Mouse (Mus musculus): Measurements from ENCODE around the gene Dhrs9. TPM values are rescaled to one million over a fixed set of nuclear protein-coding genes. Genes with fewer than 3 reads are reported as not detected.

Gene Dhrs9
- polyA plus RNA-seq, 1 experiment, result 0.20 TPM

- TF ChIP-seq CTCF (IDR thresholded peaks at IDR 0.05; ENCODE audit: extremely low read depth, insufficient read depth, insufficient read length, insufficient replicate concordance) (no peak), POLR2A (IDR thresholded peaks at IDR 0.05; ENCODE audit: low read depth, low read length) (no peak)
- no peaks in the 10 kb centered on the region for H3K27me3 ChIP-seq (ENCODE audit: control insufficient read depth, insufficient read depth, low read length)
- no peak overlapping the region for H3K27ac ChIP-seq (ENCODE audit: insufficient read depth, low read length)
- 42% methylated on average over 3 of the region's 3 CpGs for WGBS
- no peak overlapping the region for H3K4me3 ChIP-seq (ENCODE audit: extremely low read depth, insufficient read depth, insufficient read length)
- no peaks in the 10 kb centered on the region for H3K36me3 ChIP-seq (ENCODE audit: control insufficient read depth, insufficient read depth, low read length)
- DNase-seq (ENCODE audit: low read depth in 1 of 2, low spot score in 2 of 2), result no peak
- no peaks in the 10 kb centered on the region for H3K4me1 ChIP-seq (ENCODE audit: control insufficient read depth, insufficient read depth, insufficient read length)
Observed at GRCm38 (mm10) chr2:69441656-69442055, 61.4 kb downstream of the Dhrs9 start.

- Histone ChIP-seq H3K27ac (ENCODE audit: insufficient read depth, low read length) (no peak overlapping the region), H3K4me3 (ENCODE audit: extremely low read depth, insufficient read depth, insufficient read length) (no peak overlapping the region), H3K27me3 (ENCODE audit: control insufficient read depth, insufficient read depth, low read length) (no peaks in the 10 kb centered on the region), H3K36me3 (ENCODE audit: control insufficient read depth, insufficient read depth, low read length) (no peaks in the 10 kb centered on the region), H3K4me1 (ENCODE audit: control insufficient read depth, insufficient read depth, insufficient read length) (no peaks in the 10 kb centered on the region)
- no peak for DNase-seq (ENCODE audit: low read depth in 1 of 2, low spot score in 2 of 2)
- 85% methylated on average over 4 of the region's 4 CpGs for WGBS
- no peak for TF ChIP-seq POLR2A (IDR thresholded peaks at IDR 0.05; ENCODE audit: low read depth, low read length)
- no peak for TF ChIP-seq CTCF (IDR thresholded peaks at IDR 0.05; ENCODE audit: extremely low read depth, insufficient read depth, insufficient read length, insufficient replicate concordance)
Observed at GRCm38 (mm10) chr2:69445896-69446472, 65.7 kb downstream of the Dhrs9 start.

- WGBS, result 80% methylated on average over 4 of the region's 4 CpGs
- Histone ChIP-seq H3K4me3 (ENCODE audit: extremely low read depth, insufficient read depth, insufficient read length) (no peak overlapping the region), H3K27ac (ENCODE audit: insufficient read depth, low read length) (no peak overlapping the region), H3K4me1 (ENCODE audit: control insufficient read depth, insufficient read depth, insufficient read length) (no peaks in the 10 kb centered on the region), H3K36me3 (ENCODE audit: control insufficient read depth, insufficient read depth, low read length) (no peaks in the 10 kb centered on the region), H3K27me3 (ENCODE audit: control insufficient read depth, insufficient read depth, low read length) (no peaks in the 10 kb centered on the region)
- no peak for TF ChIP-seq CTCF (IDR thresholded peaks at IDR 0.05; ENCODE audit: extremely low read depth, insufficient read depth, insufficient read length, insufficient replicate concordance)
- no peak for TF ChIP-seq POLR2A (IDR thresholded peaks at IDR 0.05; ENCODE audit: low read depth, low read length)
- DNase-seq (ENCODE audit: low read depth in 1 of 2, low spot score in 2 of 2), result no peak
Observed at GRCm38 (mm10) chr2:69448581-69448980, 68.3 kb downstream of the Dhrs9 start.

GRCm38 (mm10) chr2:69451128-69451527, 70.9 kb downstream of the Dhrs9 start:
- 79% methylated on average over 5 of the region's 5 CpGs for WGBS
- Histone ChIP-seq H3K27me3 (ENCODE audit: control insufficient read depth, insufficient read depth, low read length) (no peaks in the 10 kb centered on the region), H3K27ac (ENCODE audit: insufficient read depth, low read length) (no peak overlapping the region), H3K4me1 (ENCODE audit: control insufficient read depth, insufficient read depth, insufficient read length) (no peaks in the 10 kb centered on the region), H3K36me3 (ENCODE audit: control insufficient read depth, insufficient read depth, low read length) (no peaks in the 10 kb centered on the region), H3K4me3 (ENCODE audit: extremely low read depth, insufficient read depth, insufficient read length) (no peak overlapping the region)
- DNase-seq (ENCODE audit: low read depth in 1 of 2, low spot score in 2 of 2), result no peak
- TF ChIP-seq CTCF (IDR thresholded peaks at IDR 0.05; ENCODE audit: extremely low read depth, insufficient read depth, insufficient read length, insufficient replicate concordance) (no peak), POLR2A (IDR thresholded peaks at IDR 0.05; ENCODE audit: low read depth, low read length) (no peak)

Other genes with a start within 250 kb of the Dhrs9 start
- 1.1 and 1.2 TPM in 2 replicates for gene Nostrin, start 244.6 kb upstream of the Dhrs9 start, polyA plus RNA-seq (2012; rRNA removed)
- gene Spc25, start 174.3 kb upstream of the Dhrs9 start, polyA plus RNA-seq (2012; rRNA removed), result 0.73 and 1.2 TPM in 2 replicates
- not detected in 2 replicates for gene G6pc2, start 169.4 kb upstream of the Dhrs9 start, polyA plus RNA-seq (2012; rRNA removed)
- gene Abcb11, start 37.8 kb upstream of the Dhrs9 start, polyA plus RNA-seq (2012; rRNA removed), result not detected in 2 replicates
- gene Lrp2, start 205.6 kb downstream of the Dhrs9 start, polyA plus RNA-seq (2012; rRNA removed), result 0.08 and 0.12 TPM in 2 replicates